ENCODE assay signal across 16 mouse cellular contexts in the genomic region with DNA sequence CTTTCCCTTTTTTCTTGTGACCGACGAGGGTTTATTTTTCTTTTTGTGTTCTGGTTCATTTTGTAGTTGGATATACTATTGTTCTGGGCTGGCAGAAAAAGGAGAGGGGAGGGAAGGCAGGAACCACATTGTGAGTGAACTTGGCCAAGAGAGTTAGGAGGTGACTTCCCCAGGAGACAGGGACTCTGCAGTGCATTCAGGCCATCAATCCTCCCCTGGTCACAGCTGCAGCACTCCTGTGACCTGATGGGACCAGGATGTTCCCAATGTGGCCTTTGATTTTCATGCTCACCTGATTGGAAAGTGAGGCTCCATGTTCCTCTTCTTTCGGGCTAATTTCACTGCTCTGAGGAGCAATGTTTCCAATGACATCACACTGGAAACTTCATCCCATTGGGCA.
DNase-seq lines count a peak whose midpoint lies in the region; ATAC-seq lines count a peak whose summit lies in the region.
"Had no signal": no experiment of that assay in that cellular context is flagged by ENCODE, and none has a peak within 500 bp of the region (broad histone marks: within the 10 kb centered on the region; RNA-seq: fewer than 3 reads in every experiment).

No protein-coding gene starts in this region.

- no peak for ATAC-seq in kidney, embryonic 15.5 days (replicated peaks; ENCODE audit: low FRiP score)
- ATAC-seq in kidney, embryonic 16.5 days (ENCODE audit: low FRiP score, low TSS enrichment): no peak
- ATAC-seq: hindbrain, postnatal 0 days; lung, postnatal 0 days had no signal

- H3K9ac ChIP-seq in kidney, embryonic 15.5 days: no peak overlapping the region
- H3K9ac ChIP-seq in kidney, embryonic 16.5 days (replicated peaks; ENCODE audit: low read length): no peak overlapping the region
- H3K9ac ChIP-seq: liver, embryonic 13.5 days; neural tube, embryonic 12.5 days had no signal

- H3K36me3 ChIP-seq in kidney, embryonic 15.5 days: no peaks in the 10 kb centered on the region
- H3K36me3 ChIP-seq in kidney, embryonic 16.5 days (ENCODE audit: insufficient read depth, low read length): no peaks in the 10 kb centered on the region
- H3K36me3 ChIP-seq: forebrain, embryonic 10.5 days; liver, embryonic 13.5 days; neural tube, embryonic 12.5 days had no signal

- H3K4me1 ChIP-seq in kidney, embryonic 15.5 days: peaks cover 15% of the 10 kb centered on the region
- H3K4me1 ChIP-seq in kidney, embryonic 16.5 days (ENCODE audit: insufficient read depth, low read length): peaks cover 6% of the 10 kb centered on the region; the same call in 1 of the 2 replicates

- 44% methylated on average over 3 of the region's 3 CpGs for WGBS in kidney, embryonic 15.5 days
- 40% methylated on average over 3 of the region's 3 CpGs for WGBS in kidney, embryonic 16.5 days

- no peak overlapping the region for H3K4me2 ChIP-seq in kidney, embryonic 15.5 days
- no peak overlapping the region for H3K4me2 ChIP-seq in kidney, embryonic 16.5 days (replicated peaks; ENCODE audit: low read depth, low read length)
- H3K4me2 ChIP-seq: liver, embryonic 13.5 days; neural tube, embryonic 12.5 days had no signal

- no peak overlapping the region for H3K27ac ChIP-seq in kidney, embryonic 15.5 days
- H3K27ac ChIP-seq in kidney, embryonic 16.5 days (ENCODE audit: low read length): 0 out of 2 replicates have a peak overlapping the region, but pooled peaks have one; percentile 27
- H3K27ac ChIP-seq: forebrain, embryonic 10.5 days; hindbrain, postnatal 0 days; liver, embryonic 13.5 days; neural tube, embryonic 12.5 days had no signal

- H3K27me3 ChIP-seq in kidney, embryonic 15.5 days: peaks cover 86% of the 10 kb centered on the region
- peaks cover 57% of the 10 kb centered on the region for H3K27me3 ChIP-seq in kidney, embryonic 16.5 days (ENCODE audit: insufficient read depth, low read length)
- H3K27me3 ChIP-seq: CH12.LX had no signal

- DNase-seq in adrenal gland, adult 2 months: peak; percentile 24
- no peak for DNase-seq in adrenal gland, postnatal 4 days (ENCODE audit: low spot score in 2 of 2)
- peak; percentile 63 for DNase-seq in kidney, adult 11 months
- DNase-seq in adrenal gland, postnatal 36 days: peak; percentile 12 to 27
- DNase-seq in gastrocnemius, adult 18-20 months (ENCODE audit: low spot score): no peak
- DNase-seq in ovary, adult 18-20 months (ENCODE audit: low spot score): no peak
- DNase-seq: cerebellum, adult 2 months; liver, embryonic 13.5 days; thymus, postnatal 36 days had no signal

- H3K4me3 ChIP-seq in kidney, embryonic 15.5 days (replicated peaks): no peak overlapping the region
- H3K4me3 ChIP-seq in kidney, embryonic 16.5 days (ENCODE audit: low read length): no peak overlapping the region
- H3K4me3 ChIP-seq: forebrain, embryonic 10.5 days; liver, embryonic 13.5 days; neural tube, embryonic 12.5 days had no signal

- H3K9me3 ChIP-seq in kidney, embryonic 15.5 days (replicated peaks): no peaks in the 10 kb centered on the region
- peaks cover 5% of the 10 kb centered on the region for H3K9me3 ChIP-seq in kidney, embryonic 16.5 days (ENCODE audit: low read length)
- H3K9me3 ChIP-seq: liver, embryonic 13.5 days; neural tube, embryonic 12.5 days had no signal

Comparison
In these comparisons a context has a peak if more than half of its experiments do, and no peak if none do; other contexts are left out.
1. DNase-seq: peak in adrenal gland, adult 2 months (single experiment), kidney, adult 11 months (single experiment) and adrenal gland, postnatal 36 days (2 of 2); none in adrenal gland, postnatal 4 days (0 of 2), gastrocnemius, adult 18-20 months (single experiment) and ovary, adult 18-20 months (single experiment).